Mouse (Mus musculus): ENCODE measurements at regions not wholly inside any gene's neighbourhood (a gene's known extent, or its start where the extent isn't known, plus 50 kb on each side); places are given as distances from the start of the nearest gene placed in this dataset.
A peak's percentile ranks its signal among the peaks of the same experiment; 100 is the strongest.

DNA sequence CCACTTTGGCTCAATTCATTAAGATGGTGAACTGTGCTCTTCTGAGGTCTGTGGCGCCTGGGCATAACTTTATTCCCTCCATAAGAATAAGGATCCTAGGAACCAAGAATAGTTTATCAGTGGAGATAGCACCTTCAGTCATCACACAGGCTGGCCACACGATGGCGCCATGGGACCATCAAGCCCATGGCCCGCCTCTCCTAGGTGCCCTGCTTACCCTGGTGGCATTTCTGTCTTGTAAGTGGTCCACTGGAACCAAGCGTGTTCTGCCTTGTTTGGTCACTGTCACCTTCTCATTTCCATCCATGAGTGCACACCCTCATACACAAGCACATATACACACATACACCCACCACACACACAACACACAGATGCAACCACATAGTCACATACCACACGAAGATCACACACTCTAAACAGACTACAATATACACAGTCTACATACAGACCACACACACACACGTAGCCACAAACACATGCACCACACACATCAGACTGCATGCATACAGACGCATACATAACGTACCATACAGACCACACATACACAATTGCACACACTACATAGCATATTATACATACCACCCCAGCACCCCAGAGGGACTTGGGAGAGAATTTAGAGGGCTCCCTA, 118.1 kb downstream of the Dhx35 start:
- no peaks in the 10 kb centered on the region for H3K79me2 ChIP-seq (replicated peaks; ENCODE audit: control insufficient read depth, extremely low read depth, insufficient read depth, poor library complexity, severe bottlenecking)
- H3K36me3 ChIP-seq (replicated peaks in 1 of 2; ENCODE audit: control insufficient read depth in 1 of 2, insufficient read depth in 1 of 2, low read length in 1 of 2): peaks cover 0 to 29% of the 10 kb centered on the region in 2 experiments
- dilution Hi-C loops (cut with MboI; ENCODE audit: extremely low pct_ligation_motif_present, extremely low pct_unique_long_range_greater_than_20kb, low sequenced_read_pairs): no loop called here
- peaks cover 0 to 24% of the 10 kb centered on the region in 2 experiments; a peak in 2 of 4 replicates for H3K4me1 ChIP-seq (ENCODE audit: control insufficient read depth in 1 of 2, insufficient read depth in 2 of 2)
- no peaks in the 10 kb centered on the region for H3K27me3 ChIP-seq (replicated peaks)
- TF ChIP-seq SMC3 (IDR thresholded peaks at IDR 0.05; ENCODE audit: low read depth, low read length): peak; percentile 79
- peak; percentile 21; the same call in 1 of the 2 replicates for TF ChIP-seq ZC3H11A (IDR thresholded peaks at IDR 0.05; ENCODE audit: low read depth, low read length)
- no peak for TF ChIP-seq EP300 (IDR thresholded peaks at IDR 0.05; ENCODE audit: low read length)
- TF ChIP-seq NRF1 (IDR thresholded peaks at IDR 0.05; ENCODE audit: low read depth, low read length): no peak
- TF ChIP-seq CTCF (conservative IDR thresholded peaks at IDR 0.05 in 1 of 2, IDR thresholded peaks at IDR 0.05 in 1 of 2; ENCODE audit: low read depth in 2 of 2, low read length in 2 of 2): peak; percentile 67 to 87
- peak; percentile 87 for TF ChIP-seq RAD21 (IDR thresholded peaks at IDR 0.05; ENCODE audit: low read depth, low read length)
- H3K27ac ChIP-seq (ENCODE audit: insufficient read depth, low read depth): no peak overlapping the region
- no peaks in the 10 kb centered on the region for H3K9me3 ChIP-seq (replicated peaks; ENCODE audit: low read length)
- H3K4me3 ChIP-seq (replicated peaks in 1 of 3; ENCODE audit: low read depth in 2 of 3, low read length in 2 of 3, poor library complexity in 1 of 3): no peak overlapping the region
- H3K4me2 ChIP-seq (ENCODE audit: insufficient read depth, low read depth, poor library complexity, severe bottlenecking): no peak overlapping the region
- no peak overlapping the region for H3K9ac ChIP-seq (ENCODE audit: insufficient read depth, low read depth)
- in situ Hi-C loops (cut with MboI; ENCODE audit: low pct_ligation_motif_present, low pct_unique_long_range_greater_than_20kb, low sequenced_read_pairs): loop anchor here (25.0 kb wide), 2 partner anchors 100 to 250 kb away; no protein-coding TSS in a partner anchor
- peak; percentile 57 for DNase-seq (ENCODE audit: extremely low read depth)

DNA sequence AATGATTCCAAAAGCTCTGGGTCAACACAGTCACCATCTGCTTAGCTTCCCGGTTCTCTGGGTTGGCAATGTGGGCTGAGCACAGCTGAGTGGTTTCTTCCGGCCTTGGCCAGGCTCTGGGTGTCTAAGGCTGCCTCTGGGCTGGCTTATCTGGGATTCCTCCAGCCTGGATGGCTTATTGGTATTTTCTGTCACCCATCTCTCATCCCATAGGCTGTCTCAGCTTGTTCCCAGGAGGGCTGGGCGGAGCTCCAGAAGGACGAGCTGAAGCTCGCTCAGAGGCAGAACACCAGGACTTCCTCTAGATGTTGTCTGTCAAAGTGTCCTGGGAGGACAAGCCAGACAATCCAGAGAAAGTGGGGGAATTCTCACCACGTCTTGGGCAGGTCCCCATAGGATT, 122.8 kb downstream of the Dhx35 start:
- Histone ChIP-seq H3K4me1 (ENCODE audit: control insufficient read depth in 1 of 2, insufficient read depth in 2 of 2) (peaks cover 0 to 6% of the 10 kb centered on the region in 2 experiments; a peak in 1 of 4 replicates), H3K36me3 (replicated peaks in 1 of 2; ENCODE audit: control insufficient read depth in 1 of 2, insufficient read depth in 1 of 2, low read length in 1 of 2) (peaks cover 0 to 49% of the 10 kb centered on the region in 2 experiments), H3K27me3 (replicated peaks) (no peaks in the 10 kb centered on the region), H3K79me2 (replicated peaks; ENCODE audit: control insufficient read depth, extremely low read depth, insufficient read depth, poor library complexity, severe bottlenecking) (no peaks in the 10 kb centered on the region), H3K4me3 (replicated peaks in 1 of 3; ENCODE audit: low read depth in 2 of 3, low read length in 2 of 3, poor library complexity in 1 of 3) (no peak overlapping the region), H3K9me3 (replicated peaks; ENCODE audit: low read length) (peaks cover 4% of the 10 kb centered on the region), H3K9ac (ENCODE audit: insufficient read depth, low read depth) (no peak overlapping the region), H3K4me2 (ENCODE audit: insufficient read depth, low read depth, poor library complexity, severe bottlenecking) (no peak overlapping the region), H3K27ac (ENCODE audit: insufficient read depth, low read depth) (no peak overlapping the region)
- no peak for DNase-seq (ENCODE audit: extremely low read depth)
- dilution Hi-C loops (cut with MboI; ENCODE audit: extremely low pct_ligation_motif_present, extremely low pct_unique_long_range_greater_than_20kb, low sequenced_read_pairs): no loop called here
- TF ChIP-seq HCFC1 (IDR thresholded peaks at IDR 0.05; ENCODE audit: low read depth, low read length) (no peak), JUND (conservative IDR thresholded peaks at IDR 0.05; ENCODE audit: low read depth, low read length) (no peak), ZMIZ1 (IDR thresholded peaks at IDR 0.05; ENCODE audit: low read depth, low read length) (no peak), MXI1 (IDR thresholded peaks at IDR 0.05; ENCODE audit: low read depth, low read length) (no peak), MYC (IDR thresholded peaks at IDR 0.05; ENCODE audit: low read depth, low read length) (no peak), GABPA (IDR thresholded peaks at IDR 0.05; ENCODE audit: insufficient replicate concordance, low read depth, low read length) (no peak), POLR2AphosphoS2 (IDR thresholded peaks at IDR 0.05; ENCODE audit: low read depth, low read length) (no peak), IRF4 (IDR thresholded peaks at IDR 0.05; ENCODE audit: low read depth, low read length) (no peak), PAX5 (IDR thresholded peaks at IDR 0.05; ENCODE audit: low read length) (no peak), MAX (IDR thresholded peaks at IDR 0.05; ENCODE audit: low read length) (no peak), NELFE (IDR thresholded peaks at IDR 0.05; ENCODE audit: low read depth, low read length) (no peak), MAFK (IDR thresholded peaks at IDR 0.05; ENCODE audit: insufficient replicate concordance, low read length) (no peak), SMC3 (IDR thresholded peaks at IDR 0.05; ENCODE audit: low read depth, low read length) (no peak), CHD1 (IDR thresholded peaks at IDR 0.05; ENCODE audit: low read depth, low read length) (no peak), KAT2A (IDR thresholded peaks at IDR 0.05; ENCODE audit: insufficient replicate concordance, low read length) (no peak)
- in situ Hi-C loops (cut with MboI; ENCODE audit: low pct_ligation_motif_present, low pct_unique_long_range_greater_than_20kb, low sequenced_read_pairs): loop anchor here (25.0 kb wide), 2 partner anchors 95 to 245 kb away; no protein-coding TSS in a partner anchor
